Mouse (Mus musculus) erythroblast, embryonic 14.5 days (primary cell): ENCODE data around the gene Inpp5a. TPM values are rescaled to one million over a fixed set of nuclear protein-coding genes. Genes with fewer than 3 reads are reported as not detected.

Experiments used
- H3K27me3 ChIP-seq: 2 replicates; pipeline ENCODE4 v1.6.1; 2012; ENCODE audit warnings: inconsistent platforms; ENCODE audit not compliant: control insufficient read depth
- H3K36me3 ChIP-seq: 2 replicates; pipeline ENCODE4 v1.6.1; 2012; ENCODE audit warnings: mild to moderate bottlenecking, inconsistent platforms; ENCODE audit not compliant: control insufficient read depth
- H3K4me1 ChIP-seq: 2 replicates; pipeline ENCODE4 v1.6.1; 2012; ENCODE audit warnings: inconsistent platforms; ENCODE audit not compliant: control insufficient read depth
- H3K4me3 ChIP-seq: replicated peaks from 2 replicates; pipeline ENCODE3; 2012; ENCODE audit warnings: moderate library complexity, mild to moderate bottlenecking, inconsistent platforms
- H3K9me3 ChIP-seq: 2 replicates; pipeline ENCODE4 v1.6.1; 2012; ENCODE audit warnings: low read length, inconsistent platforms, mixed read lengths; ENCODE audit not compliant: control insufficient read depth
- GATA1 ChIP-seq: IDR thresholded peaks from 2 replicates; pipeline ENCODE4 v1.6.1; 2012; ENCODE audit warnings: low read length, inconsistent platforms, mixed read lengths
- TAL1 ChIP-seq: IDR thresholded peaks from 3 replicates; pipeline ENCODE4 v1.6.1; 2012; ENCODE audit warnings: low read length, inconsistent platforms, mixed read lengths
- polyA plus RNA-seq: library from polyadenylated mRNA; stranded (reverse); fragments of >175 nt; gene quantifications from 2 replicates; pipeline ENCODE4 v1.2.3, GENCODE M21; 2012

Gene Inpp5a
- polyA plus RNA-seq, 1 experiment, result 0.25 TPM

GRCm38 (mm10) chr7:139579261-139579905 is 190.5 kb downstream of the Inpp5a start:
- Histone ChIP-seq H3K9me3 (peaks cover 2% of the 10 kb centered on the region; the same call in 1 of the 2 replicates), H3K36me3 (no peaks in the 10 kb centered on the region), H3K4me1 (no peaks in the 10 kb centered on the region), H3K4me3 (no peak overlapping the region), H3K27me3 (peaks cover 53% of the 10 kb centered on the region)
- no peak for TF ChIP-seq TAL1

- Histone ChIP-seq H3K4me1 (no peaks in the 10 kb centered on the region), H3K4me3 (no peak overlapping the region), H3K36me3 (no peaks in the 10 kb centered on the region), H3K27me3 (peaks cover 70% of the 10 kb centered on the region), H3K9me3 (peaks cover 2% of the 10 kb centered on the region; the same call in 1 of the 2 replicates)
- TF ChIP-seq GATA1, result no peak
- TF ChIP-seq TAL1, result no peak
Observed at GRCm38 (mm10) chr7:139580851-139581775, 192.2 kb downstream of the Inpp5a start.

GRCm38 (mm10) chr7:139581801-139582571 is 193.1 kb downstream of the Inpp5a start:
- Histone ChIP-seq H3K36me3 (no peaks in the 10 kb centered on the region), H3K4me3 (no peak overlapping the region), H3K27me3 (peaks cover 79% of the 10 kb centered on the region), H3K4me1 (no peaks in the 10 kb centered on the region), H3K9me3 (peaks cover 2% of the 10 kb centered on the region; the same call in 1 of the 2 replicates)
- TF ChIP-seq TAL1, result no peak
- no peak for TF ChIP-seq GATA1

DNA sequence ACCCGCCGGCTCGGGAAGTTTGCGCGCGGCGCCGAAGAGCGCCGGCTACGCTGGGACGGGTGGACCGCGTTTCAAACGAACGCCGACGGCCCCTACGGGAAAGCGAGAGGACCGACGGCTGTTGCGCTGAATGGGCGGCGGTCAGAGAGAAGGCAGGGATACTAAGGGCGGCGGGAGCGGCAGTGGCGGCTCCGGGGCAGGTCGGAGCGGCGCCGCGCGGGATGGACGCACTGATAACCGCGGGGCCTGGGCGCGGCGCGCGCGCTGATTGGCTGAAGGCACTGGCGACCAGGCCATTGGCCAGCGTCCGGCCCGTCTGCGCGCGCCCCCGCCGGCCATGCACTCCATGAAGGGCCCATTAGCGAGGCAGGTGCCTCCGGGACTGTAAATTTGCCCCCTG is 193.7 kb downstream of the Inpp5a start, which contains the start of gene Nkx6-2:
Nkx6-2 (minus strand) TSS at position 203 of the 400 bp plus-strand sequence.
- H3K4me3 ChIP-seq, result no peak within 1 kb of the TSS
- H3K36me3 ChIP-seq, result no peaks in the 10 kb centered on the region
- TF ChIP-seq GATA1 (no peak), TAL1 (no peak)
- peaks cover 2% of the 10 kb centered on the region; the same call in 1 of the 2 replicates for H3K9me3 ChIP-seq
- no peaks in the 10 kb centered on the region for H3K4me1 ChIP-seq
- H3K27me3 ChIP-seq, result peaks cover 83% of the 10 kb centered on the region

GRCm38 (mm10) chr7:139583094-139583737 is 194.3 kb downstream of the Inpp5a start:
- Histone ChIP-seq H3K27me3 (peaks cover 86% of the 10 kb centered on the region), H3K9me3 (peaks cover 2% of the 10 kb centered on the region; the same call in 1 of the 2 replicates), H3K36me3 (no peaks in the 10 kb centered on the region), H3K4me1 (no peaks in the 10 kb centered on the region), H3K4me3 (no peak overlapping the region)
- TF ChIP-seq GATA1 (no peak), TAL1 (no peak)

DNA sequence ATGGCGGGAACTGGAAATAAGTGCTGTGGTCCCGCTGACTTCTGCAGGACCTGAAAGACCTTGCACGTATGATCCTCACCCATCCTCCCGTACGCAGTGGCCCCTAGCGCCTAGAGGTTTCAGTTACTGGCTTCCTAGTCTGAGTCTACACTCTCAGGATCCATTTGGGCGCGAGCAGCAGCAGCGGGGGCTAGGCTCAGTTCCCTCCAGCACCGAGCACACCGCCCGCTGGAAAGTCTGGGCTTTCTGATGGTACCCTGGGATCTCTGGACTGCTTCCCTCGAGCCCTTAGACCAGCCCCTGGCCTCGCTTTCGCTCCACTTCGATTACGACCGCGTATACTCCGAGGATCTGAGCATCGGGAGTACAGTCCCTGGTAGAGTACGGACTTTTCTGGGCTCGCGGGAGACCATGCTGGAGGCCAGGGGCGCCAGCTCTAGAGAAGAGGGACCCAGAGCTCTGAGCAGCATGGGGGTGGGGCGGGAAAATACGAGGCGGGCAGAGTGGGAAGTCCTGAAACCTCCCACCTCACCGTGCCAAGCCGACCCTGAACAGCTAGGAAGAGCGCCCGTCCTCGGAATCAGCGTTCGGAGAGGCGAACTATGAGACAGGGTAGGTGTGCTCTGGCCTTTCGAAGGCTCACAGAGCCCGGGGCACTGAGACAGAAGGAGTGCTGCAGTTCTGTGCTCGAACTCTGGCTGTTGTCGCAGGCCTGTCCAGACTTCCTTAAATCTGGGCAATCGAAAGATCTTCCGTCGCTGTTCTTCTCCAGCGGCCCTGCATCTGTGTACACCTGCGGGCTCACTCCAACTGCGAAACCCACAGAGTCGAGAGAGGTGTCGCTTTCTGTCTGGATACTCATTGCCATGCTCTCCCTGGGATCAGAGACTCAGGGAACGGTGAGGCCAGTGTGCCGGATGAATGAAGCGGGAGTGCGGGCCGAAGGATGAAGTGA is 195.6 kb downstream of the Inpp5a start:
- Histone ChIP-seq H3K36me3 (no peaks in the 10 kb centered on the region), H3K9me3 (peaks cover 2% of the 10 kb centered on the region; the same call in 1 of the 2 replicates), H3K4me3 (no peak overlapping the region), H3K4me1 (no peaks in the 10 kb centered on the region), H3K27me3 (peaks cover 81% of the 10 kb centered on the region)
- TF ChIP-seq TAL1 (no peak), GATA1 (no peak)

DNA sequence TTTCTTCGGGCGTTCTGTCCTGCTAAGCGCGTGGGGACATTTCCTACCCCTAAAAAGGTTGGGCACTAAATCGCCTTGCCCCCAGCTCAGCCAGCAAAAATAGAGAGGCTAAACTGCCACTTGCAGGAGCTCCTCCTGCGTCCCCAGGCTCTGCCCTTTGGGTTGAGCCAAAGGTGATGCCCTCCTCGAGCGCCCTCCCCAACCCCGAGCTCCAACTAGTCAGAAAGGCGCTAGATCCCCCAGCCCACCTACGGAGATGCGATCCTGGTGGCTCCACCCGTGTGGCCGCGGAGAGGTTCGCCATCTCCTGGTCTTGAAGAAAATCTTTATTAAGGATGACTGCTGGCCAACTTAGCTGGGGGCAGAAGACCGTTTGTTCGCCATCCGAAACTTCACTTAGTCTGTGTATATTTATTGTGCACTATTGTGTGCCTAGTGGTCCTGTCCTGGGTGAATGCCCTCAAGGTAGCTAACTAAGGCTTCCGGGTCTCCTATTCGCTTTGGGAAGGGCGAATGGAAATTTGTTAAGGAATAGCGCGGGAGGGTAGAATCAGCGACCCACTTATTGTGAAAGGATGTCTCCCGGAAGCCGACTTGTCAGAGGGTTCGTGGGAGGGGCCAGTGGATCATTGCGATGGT is 196.4 kb downstream of the Inpp5a start:
- H3K4me3 ChIP-seq, result no peak overlapping the region
- TF ChIP-seq GATA1, result no peak
- no peak for TF ChIP-seq TAL1
- H3K36me3 ChIP-seq, result no peaks in the 10 kb centered on the region
- H3K4me1 ChIP-seq, result no peaks in the 10 kb centered on the region
- H3K9me3 ChIP-seq, result peaks cover 2% of the 10 kb centered on the region; the same call in 1 of the 2 replicates
- peaks cover 74% of the 10 kb centered on the region for H3K27me3 ChIP-seq
